Mouse (Mus musculus): ENCODE measurements around the gene G530012D18Rik.
"Not testable (repeated sequence)": the region's sequence is repeated elsewhere in the genome, so short reads cannot be mapped to it uniquely, and the experiment has no call there.

DNA sequence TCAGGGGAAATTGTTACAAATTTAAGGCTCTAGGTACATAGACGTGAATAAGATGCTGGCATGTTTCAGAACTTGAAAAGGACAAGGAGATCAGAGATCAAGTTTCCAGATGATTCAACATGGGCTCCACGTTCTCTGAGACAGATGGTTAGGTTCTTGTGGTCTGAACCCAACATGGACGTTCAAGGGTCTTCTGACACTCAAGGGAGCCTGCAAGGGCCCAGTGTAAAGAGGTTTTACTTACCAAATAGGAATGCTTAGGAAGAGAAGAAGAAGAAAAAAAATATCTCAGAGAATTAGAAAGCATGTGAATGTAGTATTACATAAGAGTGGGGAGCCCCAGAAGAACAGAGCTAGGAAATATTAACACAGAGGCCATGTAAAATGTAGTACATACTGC lies 40.3 kb downstream of the G530012D18Rik start:
- not testable (repeated sequence) for TF ChIP-seq CTCF (IDR thresholded peaks at IDR 0.05; ENCODE audit: insufficient read depth, low read length); POLR2A (IDR thresholded peaks at IDR 0.05; ENCODE audit: borderline replicate concordance, extremely low read depth, low read depth, low read length)
